Mouse (Mus musculus) liver, embryonic 14.5 days (tissue): ENCODE data around the gene Rbm15. TPM values are rescaled to one million over a fixed set of nuclear protein-coding genes. Genes with fewer than 3 reads are reported as not detected.

Experiments used
- ATAC-seq: fragments of 200-750 bp; cut with Nextera tagmentation; 2 replicates; pipeline ENCODE4 v1.8.0; 2017; ENCODE audit warnings: moderate number of reproducible peaks, mild to moderate bottlenecking, moderate library complexity; ENCODE audit not compliant: insufficient read depth
- DNase-seq, 3 experiments: peaks; one replicate each; pipeline ENCODE4 v3.0.0-alpha.2; 2012 to 2013; ENCODE audit warnings: low read depth in 3 of 3, low spot score in 3 of 3
- H3K27ac ChIP-seq: fragments of 300-500 bp; sonication (generic); 2 replicates; pipeline ENCODE4 v1.5.1; 2014; ENCODE audit warnings: moderate library complexity, mild to moderate bottlenecking, control low read depth, inconsistent platforms
- H3K27me3 ChIP-seq: fragments of 300-500 bp; sonication (generic); 2 replicates; pipeline ENCODE4 v1.6.1; 2014; ENCODE audit warnings: mild to moderate bottlenecking, low read length, moderate library complexity; ENCODE audit not compliant: control insufficient read depth, insufficient read depth
- H3K36me3 ChIP-seq: fragments of 300-500 bp; sonication (generic); replicated peaks from 2 replicates; pipeline ENCODE4 v1.6.1; 2014; ENCODE audit warnings: low read depth; ENCODE audit not compliant: control insufficient read depth, insufficient read depth
- H3K4me1 ChIP-seq, 2 experiments: fragments of 200-500 bp in 1 of 2; fragments of 300-500 bp in 1 of 2; sonication (generic) in 1 of 2; replicated peaks; 2 replicates each; pipeline ENCODE4 v1.6.1; 2012 to 2014; ENCODE audit warnings: antibody characterized with exemption in 1 of 2, inconsistent platforms in 1 of 2, low read length in 1 of 2; ENCODE audit not compliant: control insufficient read depth in 2 of 2, insufficient read depth in 2 of 2
- H3K4me2 ChIP-seq: fragments of 300-500 bp; sonication (generic); 2 replicates; pipeline ENCODE4 v1.6.1; 2014; ENCODE audit warnings: low read depth, mild to moderate bottlenecking, control low read depth, moderate library complexity
- H3K4me3 ChIP-seq, 2 experiments: fragments of 200-500 bp in 1 of 2; fragments of 300-500 bp in 1 of 2; sonication (generic) in 1 of 2; 2 replicates each; pipeline ENCODE4 v1.5.1; 2012 to 2014; ENCODE audit warnings: low read depth in 2 of 2, low read length in 2 of 2, mild to moderate bottlenecking in 2 of 2, control low read depth in 1 of 2, inconsistent platforms in 1 of 2, moderate library complexity in 1 of 2; ENCODE audit not compliant: insufficient read depth in 1 of 2
- H3K9ac ChIP-seq: fragments of 300-500 bp; sonication (generic); replicated peaks from 2 replicates; pipeline ENCODE4 v1.6.1; 2014; ENCODE audit warnings: mild to moderate bottlenecking, control low read depth, moderate library complexity
- H3K9me3 ChIP-seq: fragments of 300-500 bp; sonication (generic); 2 replicates; pipeline ENCODE4 v1.6.1; 2016; ENCODE audit warnings: low read length, mixed read lengths; ENCODE audit not compliant: control insufficient read depth
- CTCF ChIP-seq: IDR thresholded peaks from 2 replicates; pipeline ENCODE4 v1.5.1; 2016; ENCODE audit warnings: antibody characterized with exemption, low read depth, control low read depth
- EP300 ChIP-seq: IDR thresholded peaks from 2 replicates; pipeline ENCODE4 v1.6.1; 2016; ENCODE audit warnings: antibody characterized with exemption, low read depth
- WGBS: fragments of 180-500 bp; shearing (Covaris S2); extraction: QIAGEN DNeasy Blood & Tissue Kit; methylation state at CpG from one replicate; pipeline ENCODE4 v1.1.7; 2014; ENCODE audit not compliant: insufficient replicate concordance; 5-methylcytosine and 5-hydroxymethylcytosine counted together
- polyA plus RNA-seq, 2 experiments: library from polyadenylated mRNA; depleted of rRNA in 1 of 2; stranded (reverse) in 1 of 2; unstranded in 1 of 2; fragments of >200 nt; fragmentation: Nextera tagmentation in 1 of 2; extraction: Ambion mirVana in 1 of 2; gene quantifications; 2 replicates each; pipeline versions ENCODE4 v1.2.1 to v1.2.3; 2012 to 2014

Gene Rbm15
- polyA plus RNA-seq, 2 experiments: 4.8 to 8.7 TPM

DNA sequence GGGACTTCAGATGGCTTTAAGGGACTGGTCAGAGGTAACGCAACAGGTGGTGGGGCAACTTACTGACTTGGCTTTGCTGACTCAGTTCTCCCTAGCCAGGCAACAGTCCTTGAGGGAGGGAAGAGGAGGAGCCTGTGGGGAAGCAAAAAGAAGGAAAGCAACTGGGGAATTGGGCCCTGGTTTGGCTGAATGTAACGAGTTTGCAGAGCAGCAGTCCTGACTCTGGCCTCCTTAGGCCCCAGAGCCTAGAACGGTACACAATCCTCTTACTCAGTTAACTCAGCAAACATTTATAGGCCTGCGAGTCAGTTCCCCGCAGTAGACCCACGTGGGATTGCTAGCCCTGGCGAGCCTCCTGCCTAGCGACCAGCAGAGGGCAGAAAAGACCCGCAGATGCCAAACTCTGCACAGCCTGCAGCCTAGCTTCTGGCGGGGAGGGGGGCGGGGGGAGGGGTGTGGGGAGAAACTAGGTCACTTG, 23.5 kb upstream of the Rbm15 start:
- WGBS: 2% methylated on average over 11 of the region's 11 CpGs
- H3K4me1 ChIP-seq: no peaks in the 10 kb centered on the region; a peak in 1 of 4 replicates
- no peak overlapping the region for H3K9ac ChIP-seq
- ATAC-seq (peak; percentile 67; the same call in 1 of the 2 replicates), DNase-seq (peak in 1 of 3 experiments; percentile 19)
- no peaks in the 10 kb centered on the region for H3K27me3 ChIP-seq
- peak overlapping the region in 1 of 2 experiments; percentile 40; a peak in 1 of 4 replicates for H3K4me3 ChIP-seq
- H3K36me3 ChIP-seq: no peaks in the 10 kb centered on the region
- H3K9me3 ChIP-seq: no peaks in the 10 kb centered on the region
- H3K27ac ChIP-seq: no peak overlapping the region
- no peak for TF ChIP-seq EP300
- TF ChIP-seq CTCF: peak; percentile 74
- H3K4me2 ChIP-seq: peak overlapping the region; percentile 4; the same call in 1 of the 2 replicates

- Histone ChIP-seq H3K27ac (no peak overlapping the region), H3K4me1 (no peaks in the 10 kb centered on the region; a peak in 1 of 4 replicates), H3K4me3 (no peak overlapping the region), H3K9ac (no peak overlapping the region), H3K9me3 (no peaks in the 10 kb centered on the region), H3K4me2 (no peak overlapping the region), H3K36me3 (no peaks in the 10 kb centered on the region), H3K27me3 (no peaks in the 10 kb centered on the region)
- no peak for ATAC-seq
- WGBS: 57% methylated on average over 6 of the region's 6 CpGs
- no peak for DNase-seq
- TF ChIP-seq CTCF (no peak), EP300 (no peak)
These were observed 22.3 kb upstream of the Rbm15 start for GRCm38 (mm10) chr3:107355618-107356260.

GRCm38 (mm10) chr3:107351706-107352105, 18.2 kb upstream of the Rbm15 start:
- WGBS: 60% methylated on average over 3 of the region's 3 CpGs
- no peak overlapping the region for H3K9ac ChIP-seq
- no peak overlapping the region for H3K27ac ChIP-seq
- no peaks in the 10 kb centered on the region for H3K36me3 ChIP-seq
- TF ChIP-seq EP300: no peak
- no peak for TF ChIP-seq CTCF
- ATAC-seq: no peak
- no peaks in the 10 kb centered on the region for H3K4me1 ChIP-seq
- no peaks in the 10 kb centered on the region for H3K9me3 ChIP-seq
- no peak for DNase-seq
- no peak overlapping the region for H3K4me2 ChIP-seq
- H3K27me3 ChIP-seq: no peaks in the 10 kb centered on the region
- no peak overlapping the region for H3K4me3 ChIP-seq

DNA sequence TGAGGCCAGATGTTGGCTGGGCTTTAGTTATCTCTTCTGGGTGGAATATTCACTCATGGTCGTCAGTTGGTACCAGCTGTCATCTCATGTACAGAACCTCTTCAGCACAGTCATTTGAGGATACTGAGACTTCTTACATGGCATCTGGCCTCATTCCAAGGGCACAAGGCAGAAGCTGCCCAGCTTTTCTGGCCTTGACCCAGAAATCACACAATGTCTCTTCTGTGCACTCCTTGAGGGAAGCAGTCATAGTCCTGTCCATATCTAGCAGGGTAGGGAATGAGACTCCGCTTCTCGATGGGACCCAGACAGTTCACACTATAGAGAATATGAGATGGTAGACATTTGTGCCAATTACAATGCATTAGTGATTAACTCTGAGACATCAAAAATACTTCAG, 15.5 kb upstream of the Rbm15 start:
- 69% methylated on average over 3 of the region's 3 CpGs for WGBS
- ATAC-seq (no peak), DNase-seq (no peak)
- Histone ChIP-seq H3K36me3 (no peaks in the 10 kb centered on the region), H3K27ac (no peak overlapping the region), H3K9me3 (no peaks in the 10 kb centered on the region), H3K9ac (no peak overlapping the region), H3K4me3 (no peak overlapping the region), H3K27me3 (no peaks in the 10 kb centered on the region), H3K4me2 (no peak overlapping the region), H3K4me1 (peaks cover 0 to 6% of the 10 kb centered on the region in 2 experiments; a peak in 3 of 4 replicates)
- no peak for TF ChIP-seq CTCF
- TF ChIP-seq EP300: no peak

- DNase-seq (no peak), ATAC-seq (no peak)
- H3K27me3 ChIP-seq: no peaks in the 10 kb centered on the region
- no peaks in the 10 kb centered on the region for H3K36me3 ChIP-seq
- no peak overlapping the region for H3K4me2 ChIP-seq
- no peak overlapping the region for H3K4me3 ChIP-seq
- 22% methylated on average over 3 of the region's 3 CpGs for WGBS
- no peak for TF ChIP-seq EP300
- no peak for TF ChIP-seq CTCF
- no peak overlapping the region for H3K27ac ChIP-seq
- H3K9ac ChIP-seq: no peak overlapping the region
- no peaks in the 10 kb centered on the region for H3K9me3 ChIP-seq
- H3K4me1 ChIP-seq: peaks cover 0 to 6% of the 10 kb centered on the region in 2 experiments; a peak in 3 of 4 replicates
These were observed 11.7 kb upstream of the Rbm15 start for GRCm38 (mm10) chr3:107345033-107345725.
